Mouse (Mus musculus) bone marrow, adult 2 months (tissue): ENCODE measurements around the gene Eci1. TPM values are rescaled to one million over a fixed set of nuclear protein-coding genes. Genes with fewer than 3 reads are reported as not detected.

Experiments used
- H3K27ac ChIP-seq: fragments of 200-500 bp; 2 replicates; pipeline ENCODE4 v1.5.1; 2012; ENCODE audit warnings: low read depth, mild to moderate bottlenecking, control low read depth, inconsistent platforms, low read length; ENCODE audit not compliant: control insufficient read depth, poor library complexity, insufficient read depth
- H3K4me1 ChIP-seq: fragments of 200-500 bp; 2 replicates; pipeline ENCODE4 v1.6.1; 2011; ENCODE audit warnings: low read length; ENCODE audit not compliant: control insufficient read depth, insufficient read depth
- H3K4me3 ChIP-seq: fragments of 200-500 bp; replicated peaks from 2 replicates; pipeline ENCODE3; 2011; ENCODE audit warnings: mild to moderate bottlenecking, low read depth, low read length, control low read depth; ENCODE audit not compliant: control insufficient read depth
- CTCF ChIP-seq: fragments of 200-500 bp; IDR thresholded peaks from 2 replicates; pipeline ENCODE4 v1.5.1; 2011; ENCODE audit warnings: low read length, control low read depth; ENCODE audit not compliant: control insufficient read depth, insufficient read depth
- POLR2A ChIP-seq: fragments of 200-500 bp; IDR thresholded peaks from 2 replicates; pipeline ENCODE4 v1.6.1; 2011; ENCODE audit warnings: low read depth, mild to moderate bottlenecking, control low read depth, low read length, borderline replicate concordance; ENCODE audit not compliant: control insufficient read depth
- WGBS: fragments of 180-500 bp; shearing (Covaris S2); methylation state at CpG from one replicate; pipeline ENCODE4 v1.1.7; 2018; 5-methylcytosine and 5-hydroxymethylcytosine counted together
- polyA plus RNA-seq: library from polyadenylated mRNA; stranded (reverse); fragments of >200 nt; gene quantifications from 2 replicates; pipeline ENCODE4 v1.2.4, GENCODE M21; 2011; ENCODE audit warnings: low replicate concordance; ENCODE audit not compliant: missing spikeins, insufficient read depth, insufficient read length

Eci1 gene
- polyA plus RNA-seq: 10.7 and 11.8 TPM in 2 replicates

GRCm38 (mm10) chr17:24426471-24427169 is at the start of gene Eci1:
TSS of gene Eci1 (plus strand) at chr17:24426641.
- WGBS: 1% methylated on average over 48 of the region's 48 CpGs
- TF ChIP-seq POLR2A (peak; percentile 95), CTCF (no peak)
- H3K4me1 ChIP-seq: no peaks in the 10 kb centered on the region; the same call in 1 of the 2 replicates

GRCm38 (mm10) chr17:24378496-24378895 is 47.9 kb upstream of the Eci1 start:
- no peaks in the 10 kb centered on the region for H3K4me1 ChIP-seq
- WGBS: 75% methylated on average over 2 of the region's 2 CpGs
- H3K27ac ChIP-seq: no peak overlapping the region
- no peak overlapping the region for H3K4me3 ChIP-seq
- no peak for TF ChIP-seq POLR2A
- no peak for TF ChIP-seq CTCF

More at GRCm38 (mm10) chr17:24426471-24427169, at the start of gene Eci1:
- Histone ChIP-seq H3K27ac (peak within 1 kb of the TSS; percentile 72), H3K4me3 (peak within 1 kb of the TSS; percentile 78)

DNA sequence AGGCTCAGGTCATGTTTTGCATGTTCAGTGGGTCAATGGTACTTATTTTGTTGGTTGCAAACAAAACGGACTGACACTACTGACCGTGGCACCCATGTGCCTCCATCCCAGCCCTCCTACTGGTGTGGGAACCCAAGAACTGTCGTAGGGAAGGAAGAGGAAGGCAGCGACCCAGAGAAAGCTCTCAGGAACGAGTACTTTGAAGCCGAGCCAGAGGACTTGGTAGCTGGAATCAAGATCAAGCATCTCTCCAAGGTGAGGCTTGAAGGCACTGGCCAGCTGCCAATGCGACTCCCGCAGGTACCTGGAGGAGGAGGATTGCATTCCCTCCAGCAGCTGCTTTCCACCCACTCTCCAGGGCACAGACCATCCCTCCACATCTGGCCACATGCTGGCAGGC is 42.7 kb upstream of the Eci1 start:
- no peak overlapping the region for H3K4me3 ChIP-seq
- no peaks in the 10 kb centered on the region for H3K4me1 ChIP-seq
- WGBS: 90% methylated on average over 8 of the region's 8 CpGs
- TF ChIP-seq CTCF: no peak
- TF ChIP-seq POLR2A: no peak
- no peak overlapping the region for H3K27ac ChIP-seq

DNA sequence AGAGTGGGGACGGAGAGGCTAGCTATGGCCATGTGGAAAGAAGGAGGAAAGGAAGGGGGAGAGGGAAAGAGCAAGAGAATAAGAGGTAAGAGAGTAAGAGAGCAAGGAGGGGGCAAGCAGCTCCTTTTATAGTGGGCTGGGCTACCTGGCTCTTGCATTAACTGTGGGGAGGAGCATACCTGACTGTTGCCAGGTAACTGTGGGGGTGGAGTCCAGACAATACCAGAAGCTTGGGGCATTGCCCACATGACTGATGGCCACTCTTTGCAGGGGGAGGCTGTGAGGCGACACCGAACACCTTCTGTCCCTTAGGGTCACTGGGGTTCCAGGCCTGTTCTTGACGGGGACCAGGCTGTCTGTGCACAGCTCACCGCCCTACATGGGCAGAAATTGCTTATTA is 37.7 kb upstream of the Eci1 start:
- TF ChIP-seq POLR2A (no peak), CTCF (no peak)
- Histone ChIP-seq H3K4me3 (no peak overlapping the region), H3K4me1 (no peaks in the 10 kb centered on the region), H3K27ac (no peak overlapping the region)
- WGBS: 90% methylated on average over 5 of the region's 5 CpGs

GRCm38 (mm10) chr17:24389865-24390264 is 36.6 kb upstream of the Eci1 start:
- 17% methylated on average over 2 of the region's 2 CpGs for WGBS
- no peak for TF ChIP-seq POLR2A
- peak; percentile 68 for TF ChIP-seq CTCF
- H3K4me1 ChIP-seq: no peaks in the 10 kb centered on the region
- no peak overlapping the region for H3K4me3 ChIP-seq
- no peak overlapping the region for H3K27ac ChIP-seq

DNA sequence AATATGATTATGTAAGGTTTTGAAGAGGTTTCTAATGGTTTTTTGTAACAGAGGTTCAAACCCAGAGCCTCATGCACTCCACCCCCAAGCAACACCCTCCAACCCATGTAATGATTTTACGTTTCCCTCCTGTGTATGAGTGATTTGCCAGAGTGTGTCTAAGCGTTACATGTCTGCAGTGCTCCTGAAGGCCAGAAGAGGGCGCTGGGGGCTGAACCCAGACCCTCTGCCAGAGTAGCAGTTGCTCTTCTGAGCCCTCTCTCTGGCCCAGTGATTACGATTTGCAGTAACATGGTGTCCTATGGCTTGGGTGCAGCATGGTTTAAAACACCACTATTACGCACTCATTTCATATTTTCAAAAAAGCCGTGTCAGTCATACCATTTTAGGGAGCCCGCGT is 35.3 kb upstream of the Eci1 start:
- Histone ChIP-seq H3K4me3 (no peak overlapping the region), H3K27ac (no peak overlapping the region), H3K4me1 (no peaks in the 10 kb centered on the region)
- TF ChIP-seq CTCF: peak; percentile 54
- TF ChIP-seq POLR2A: no peak
- WGBS: 76% methylated on average over 8 of the region's 8 CpGs

GRCm38 (mm10) chr17:24393527-24393926 is 32.9 kb upstream of the Eci1 start:
- 81% methylated on average over 4 of the region's 4 CpGs for WGBS
- Histone ChIP-seq H3K27ac (no peak overlapping the region), H3K4me1 (no peaks in the 10 kb centered on the region), H3K4me3 (no peak overlapping the region)
- no peak for TF ChIP-seq POLR2A
- no peak for TF ChIP-seq CTCF

- 88% methylated on average over 7 of the region's 7 CpGs for WGBS
- H3K27ac ChIP-seq: no peak overlapping the region
- H3K4me1 ChIP-seq: no peaks in the 10 kb centered on the region
- TF ChIP-seq CTCF (no peak), POLR2A (no peak)
- H3K4me3 ChIP-seq: no peak overlapping the region
These were observed 32.0 kb upstream of the Eci1 start for GRCm38 (mm10) chr17:24394456-24394855.

- H3K4me1 ChIP-seq: no peaks in the 10 kb centered on the region
- no peak for TF ChIP-seq CTCF
- no peak for TF ChIP-seq POLR2A
- no peak overlapping the region for H3K4me3 ChIP-seq
- no peak overlapping the region for H3K27ac ChIP-seq
- 85% methylated on average over 3 of the region's 3 CpGs for WGBS
These were observed 24.1 kb upstream of the Eci1 start for GRCm38 (mm10) chr17:24402371-24402770.
